8 mouse cellular contexts compared by ENCODE assay signal in the genomic region with DNA sequence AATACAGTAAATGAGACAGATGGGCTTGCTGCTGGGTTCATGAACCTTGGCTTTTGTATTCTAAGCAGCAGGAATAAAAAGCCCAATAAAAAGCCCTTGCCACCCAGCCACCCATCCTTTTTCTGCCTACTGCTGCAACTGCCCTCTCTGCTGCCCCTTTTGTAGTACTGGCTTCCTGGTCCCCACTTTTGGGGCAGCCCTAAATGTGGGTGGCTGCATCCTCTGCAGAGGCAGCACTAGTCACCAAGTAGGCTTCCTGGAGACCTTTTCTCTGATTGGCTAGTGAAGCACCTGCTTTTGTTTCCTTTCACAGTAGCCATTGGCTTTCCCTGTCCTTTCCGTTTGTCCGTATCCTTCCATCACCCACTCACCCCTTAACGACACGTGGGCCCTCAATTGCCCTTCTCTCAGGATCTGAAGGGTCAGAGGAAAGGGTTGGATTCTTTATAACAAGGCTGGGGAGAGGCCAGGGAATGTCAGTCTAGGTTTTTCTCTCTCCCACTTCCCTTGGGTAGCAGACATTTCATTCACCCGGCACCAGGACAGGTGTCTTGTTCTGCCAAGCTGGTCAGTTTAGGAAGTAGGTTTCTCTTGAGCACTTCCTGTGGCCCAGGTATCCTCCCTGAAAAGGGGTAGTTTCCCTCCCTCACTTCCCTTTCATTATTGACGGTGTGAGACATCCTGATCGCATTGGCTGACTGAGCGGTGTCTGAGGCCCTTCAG. TPM values are rescaled to one million over a fixed set of nuclear protein-coding genes. Genes with fewer than 3 reads are reported as not detected.
DNase-seq lines count a peak whose midpoint lies in the region; ATAC-seq and TF ChIP-seq lines count a peak whose summit lies in the region.

No protein-coding gene starts in this region.

- no peak for DNase-seq in kidney, postnatal 0 days (ENCODE audit: low spot score)
- no peak for DNase-seq in kidney, postnatal 4 days
- no peak for DNase-seq in G1E (ENCODE audit: low spot score)
- DNase-seq in forebrain, embryonic 14.5 days (ENCODE audit: low spot score), result no peak
- no peak for DNase-seq in liver, embryonic 13.5 days
- DNase-seq in thymus, postnatal 10 days (ENCODE audit: low spot score in 2 of 2), result peak; percentile 28 to 32
- DNase-seq in frontal cortex, postnatal 36 days (ENCODE audit: low spot score in 2 of 2), result no peak
- DNase-seq in urinary bladder, postnatal 4 days (ENCODE audit: low spot score in 2 of 2), result no peak

- H3K4me1 ChIP-seq in kidney, postnatal 0 days (replicated peaks; ENCODE audit: insufficient read depth, low read length), result peaks cover 20% of the 10 kb centered on the region; the same call in 1 of the 2 replicates
- H3K4me1 ChIP-seq in G1E (ENCODE audit: insufficient read depth, low read depth, low read length), result peaks cover 70% of the 10 kb centered on the region
- H3K4me1 ChIP-seq in forebrain, embryonic 14.5 days (ENCODE audit: control insufficient read depth, insufficient read depth, low read length), result peaks cover 44% of the 10 kb centered on the region
- H3K4me1 ChIP-seq in liver, embryonic 13.5 days (replicated peaks), result peaks cover 68% of the 10 kb centered on the region

- 15% methylated on average over 8 of the region's 8 CpGs for WGBS in kidney, postnatal 0 days
- 11% methylated on average over 8 of the region's 8 CpGs for WGBS in forebrain, embryonic 14.5 days
- WGBS in liver, embryonic 13.5 days (ENCODE audit: insufficient replicate concordance), result 31% methylated on average over 8 of the region's 8 CpGs

- no peaks in the 10 kb centered on the region for H3K27me3 ChIP-seq in kidney, postnatal 0 days (ENCODE audit: insufficient read depth, low read length)
- no peaks in the 10 kb centered on the region for H3K27me3 ChIP-seq in G1E (ENCODE audit: insufficient read depth, low read length)
- H3K27me3 ChIP-seq in forebrain, embryonic 14.5 days (replicated peaks; ENCODE audit: control insufficient read depth, insufficient read depth, low read length), result no peaks in the 10 kb centered on the region
- no peaks in the 10 kb centered on the region for H3K27me3 ChIP-seq in liver, embryonic 13.5 days

- H3K36me3 ChIP-seq in kidney, postnatal 0 days (ENCODE audit: insufficient read depth, low read length), result peaks cover 28% of the 10 kb centered on the region
- H3K36me3 ChIP-seq in G1E (replicated peaks), result peaks cover 35% of the 10 kb centered on the region
- H3K36me3 ChIP-seq in forebrain, embryonic 14.5 days (ENCODE audit: control insufficient read depth, insufficient read depth, low read length), result peaks cover 23% of the 10 kb centered on the region
- peaks cover 28% of the 10 kb centered on the region for H3K36me3 ChIP-seq in liver, embryonic 13.5 days

- no peak for TF ChIP-seq CTCF in kidney, postnatal 0 days (IDR thresholded peaks at IDR 0.05; ENCODE audit: low read depth)
- TF ChIP-seq CTCF in G1E (IDR thresholded peaks at IDR 0.05; ENCODE audit: low read depth, low read length), result no peak

- no peak for ATAC-seq in kidney, postnatal 0 days (replicated peaks; ENCODE audit: low FRiP score, low read depth)
- ATAC-seq in G1E (ENCODE audit: extremely low read depth, insufficient number of reproducible peaks, low FRiP score, poor library complexity, severe bottlenecking), result no peak
- ATAC-seq in forebrain, embryonic 14.5 days, result no peak
- no peak for ATAC-seq in liver, embryonic 13.5 days (ENCODE audit: low read depth)

- H3K9ac ChIP-seq in kidney, postnatal 0 days (ENCODE audit: low read depth, low read length), result no peak overlapping the region; the same call in 1 of the 2 replicates
- peak overlapping the region; percentile 52 for H3K9ac ChIP-seq in forebrain, embryonic 14.5 days (ENCODE audit: low read length)
- peak overlapping the region; percentile 78 for H3K9ac ChIP-seq in liver, embryonic 13.5 days

- H3K4me2 ChIP-seq in kidney, postnatal 0 days (ENCODE audit: low read length), result peak overlapping the region; percentile 59
- peak overlapping the region; percentile 84 for H3K4me2 ChIP-seq in forebrain, embryonic 14.5 days (ENCODE audit: low read length)
- H3K4me2 ChIP-seq in liver, embryonic 13.5 days, result peak overlapping the region; percentile 95

- no peaks in the 10 kb centered on the region for H3K9me3 ChIP-seq in kidney, postnatal 0 days (replicated peaks; ENCODE audit: low read length)
- H3K9me3 ChIP-seq in G1E (replicated peaks), result no peaks in the 10 kb centered on the region
- no peaks in the 10 kb centered on the region for H3K9me3 ChIP-seq in forebrain, embryonic 14.5 days (replicated peaks; ENCODE audit: control insufficient read depth, low read length)
- no peaks in the 10 kb centered on the region for H3K9me3 ChIP-seq in liver, embryonic 13.5 days (replicated peaks)

- peak overlapping the region; percentile 98 for H3K27ac ChIP-seq in kidney, postnatal 0 days
- peak overlapping the region; percentile 74 for H3K27ac ChIP-seq in forebrain, embryonic 14.5 days (ENCODE audit: low read depth, low read length)
- H3K27ac ChIP-seq in liver, embryonic 13.5 days, result peak overlapping the region; percentile 93

- peak overlapping the region; percentile 58 for H3K4me3 ChIP-seq in kidney, postnatal 0 days (replicated peaks; ENCODE audit: low read depth, low read length)
- H3K4me3 ChIP-seq in G1E (ENCODE audit: low read depth, low read length), result peak overlapping the region; percentile 73
- peak overlapping the region; percentile 46 for H3K4me3 ChIP-seq in forebrain, embryonic 14.5 days (ENCODE audit: low read depth, low read length)
- peak overlapping the region; percentile 67 for H3K4me3 ChIP-seq in liver, embryonic 13.5 days (replicated peaks)

RNA-seq across cellular contexts. Expression of a gene that starts 3.2 kb away (rescaled TPM):
- 7.4 and 9.9 TPM in 2 replicates for polyA plus RNA-seq in kidney, postnatal 0 days (2015; fragmentation: Nextera tagmentation; extraction: Ambion mirVana)
- total RNA-seq in G1E (2014; fragmentation: Nextera tagmentation) (55.2 and 55.5 TPM in 2 replicates), G1E (2017) (8.9 TPM in 2 replicates)
- polyA plus RNA-seq in G1E (2012), result 40.6 TPM in 2 replicates
- 6.8 and 11.6 TPM in 2 replicates for polyA plus RNA-seq in forebrain, embryonic 14.5 days (2014; fragmentation: Nextera tagmentation; extraction: Ambion mirVana)
- polyA plus RNA-seq in liver, embryonic 13.5 days (2015; fragmentation: Nextera tagmentation; extraction: Ambion mirVana), result 1.9 TPM in 2 replicates

RNA-seq across cellular contexts. Expression of a gene that starts 9.9 kb away (rescaled TPM):
- 66.7 and 67.7 TPM in 2 replicates for polyA plus RNA-seq in kidney, postnatal 0 days (2015; fragmentation: Nextera tagmentation; extraction: Ambion mirVana)
- total RNA-seq in G1E (2014; fragmentation: Nextera tagmentation), result 98.4 and 104 TPM in 2 replicates
- total RNA-seq in G1E (2017), result 4.4 and 5.8 TPM in 2 replicates
- polyA plus RNA-seq in G1E (2012), result 31.8 and 32.8 TPM in 2 replicates
- 124 and 188 TPM in 2 replicates for polyA plus RNA-seq in forebrain, embryonic 14.5 days (2014; fragmentation: Nextera tagmentation; extraction: Ambion mirVana)
- 12.5 and 15.9 TPM in 2 replicates for polyA plus RNA-seq in liver, embryonic 13.5 days (2015; fragmentation: Nextera tagmentation; extraction: Ambion mirVana)

RNA-seq across cellular contexts. Expression of a gene that starts 22.0 kb away (rescaled TPM):
- polyA plus RNA-seq in kidney, postnatal 0 days (2015; fragmentation: Nextera tagmentation; extraction: Ambion mirVana), result 0.42 and 0.50 TPM in 2 replicates
- total RNA-seq in G1E (2014; fragmentation: Nextera tagmentation) (0.53 TPM in 1 of 2 replicates, not detected in the other), G1E (2017) (0.22 TPM in 1 of 2 replicates, not detected in the other)
- polyA plus RNA-seq in G1E (2012), result 1.2 and 2.0 TPM in 2 replicates
- 0.23 and 0.24 TPM in 2 replicates for polyA plus RNA-seq in forebrain, embryonic 14.5 days (2014; fragmentation: Nextera tagmentation; extraction: Ambion mirVana)
- 0.17 and 0.18 TPM in 2 replicates for polyA plus RNA-seq in liver, embryonic 13.5 days (2015; fragmentation: Nextera tagmentation; extraction: Ambion mirVana)

RNA-seq across cellular contexts. Expression of a gene that starts 24.2 kb away (rescaled TPM):
- 0.25 and 0.31 TPM in 2 replicates for polyA plus RNA-seq in kidney, postnatal 0 days (2015; fragmentation: Nextera tagmentation; extraction: Ambion mirVana)
- total RNA-seq in G1E (2014; fragmentation: Nextera tagmentation) (1.4 TPM in 2 replicates), G1E (2017) (0.17 and 0.82 TPM in 2 replicates)
- polyA plus RNA-seq in G1E (2012), result 0.10 and 0.25 TPM in 2 replicates
- 0.14 TPM in 2 replicates for polyA plus RNA-seq in forebrain, embryonic 14.5 days (2014; fragmentation: Nextera tagmentation; extraction: Ambion mirVana)
- 0.09 TPM in 1 of 2 replicates, not detected in the other for polyA plus RNA-seq in liver, embryonic 13.5 days (2015; fragmentation: Nextera tagmentation; extraction: Ambion mirVana)

RNA-seq across cellular contexts. Expression of a gene that starts 27.5 kb away (rescaled TPM):
- 0.54 and 0.69 TPM in 2 replicates for polyA plus RNA-seq in kidney, postnatal 0 days (2015; fragmentation: Nextera tagmentation; extraction: Ambion mirVana)
- total RNA-seq in G1E (2014; fragmentation: Nextera tagmentation) (1.3 TPM in 1 of 2 replicates, not detected in the other), G1E (2017) (0.16 TPM in 1 of 2 replicates, not detected in the other)
- 0.01 TPM in 1 of 2 replicates, not detected in the other for polyA plus RNA-seq in G1E (2012)
- polyA plus RNA-seq in forebrain, embryonic 14.5 days (2014; fragmentation: Nextera tagmentation; extraction: Ambion mirVana), result 0.94 and 2.1 TPM in 2 replicates
- 0.06 TPM in 1 of 2 replicates, not detected in the other for polyA plus RNA-seq in liver, embryonic 13.5 days (2015; fragmentation: Nextera tagmentation; extraction: Ambion mirVana)

Comparison
In these comparisons a context has a peak if more than half of its experiments do, and no peak if none do; other contexts are left out.
1. DNase-seq: peak in thymus, postnatal 10 days (2 of 2); none in kidney, postnatal 0 days (single experiment), kidney, postnatal 4 days (0 of 2), G1E (single experiment), forebrain, embryonic 14.5 days (single experiment), liver, embryonic 13.5 days (single experiment), frontal cortex, postnatal 36 days (0 of 2) and urinary bladder, postnatal 4 days (0 of 2).
2. Peak in every context shown above with its lines, with median percentiles within 50 percentile points of each other: H3K27ac ChIP-seq, H3K4me2 ChIP-seq and H3K4me3 ChIP-seq.